Mouse (Mus musculus) lung, embryonic 15.5 days (tissue): ENCODE data around the gene Cd302. TPM values are rescaled to one million over a fixed set of nuclear protein-coding genes. Genes with fewer than 3 reads are reported as not detected.

Source experiments
- ATAC-seq: fragments of 200-750 bp; cut with Nextera tagmentation; 2 replicates; pipeline ENCODE4 v1.8.0; 2017; ENCODE audit warnings: moderate number of reproducible peaks, borderline replicate concordance; ENCODE audit not compliant: low FRiP score, low TSS enrichment; ENCODE audit errors: extremely low read depth
- H3K27ac ChIP-seq: fragments of 300-500 bp; sonication (generic); 2 replicates; pipeline ENCODE4 v1.5.1; 2015; ENCODE audit warnings: moderate library complexity, mild to moderate bottlenecking, inconsistent platforms
- H3K27me3 ChIP-seq: fragments of 300-500 bp; sonication (generic); 2 replicates; pipeline ENCODE4 v1.6.1; 2015; ENCODE audit warnings: inconsistent platforms
- H3K36me3 ChIP-seq: fragments of 300-500 bp; sonication (generic); 2 replicates; pipeline ENCODE4 v1.6.1; 2015; ENCODE audit warnings: inconsistent platforms
- H3K4me1 ChIP-seq: fragments of 300-500 bp; sonication (generic); 2 replicates; pipeline ENCODE4 v1.6.1; 2015; ENCODE audit warnings: inconsistent platforms
- H3K4me2 ChIP-seq: fragments of 300-500 bp; sonication (generic); 2 replicates; pipeline ENCODE4 v1.6.1; 2015; ENCODE audit warnings: inconsistent platforms, mild to moderate bottlenecking, moderate library complexity
- H3K4me3 ChIP-seq: fragments of 300-500 bp; sonication (generic); 2 replicates; pipeline ENCODE4 v1.5.1; 2015; ENCODE audit warnings: mild to moderate bottlenecking, inconsistent platforms
- H3K9ac ChIP-seq: fragments of 300-500 bp; sonication (generic); 2 replicates; pipeline ENCODE4 v1.6.1; 2015; ENCODE audit warnings: inconsistent platforms
- H3K9me3 ChIP-seq: fragments of 300-500 bp; sonication (generic); 2 replicates; pipeline ENCODE4 v1.6.1; 2016; ENCODE audit warnings: inconsistent platforms
- WGBS: fragments of 180-500 bp; shearing (Covaris S2); methylation state at CpG from one replicate; pipeline ENCODE4 v1.1.7; 2015; 5-methylcytosine and 5-hydroxymethylcytosine counted together
- polyA plus RNA-seq: library from polyadenylated mRNA; unstranded; fragments of >200 nt; fragmentation: Nextera tagmentation; extraction: Ambion mirVana; gene quantifications from 2 replicates; pipeline ENCODE4 v1.2.1, GENCODE M21; 2015

Cd302 gene
- polyA plus RNA-seq, 1 experiment from 2014 or later: 46.3 TPM

- no peaks in the 10 kb centered on the region for H3K4me1 ChIP-seq
- no peaks in the 10 kb centered on the region for H3K27me3 ChIP-seq
- no peak overlapping the region for H3K4me3 ChIP-seq
- no peak for ATAC-seq
- no peak overlapping the region for H3K4me2 ChIP-seq
- 81% methylated on average over 4 of the region's 4 CpGs for WGBS
- H3K9me3 ChIP-seq: no peaks in the 10 kb centered on the region
- no peak overlapping the region for H3K9ac ChIP-seq
- H3K36me3 ChIP-seq: peaks cover 22% of the 10 kb centered on the region
- H3K27ac ChIP-seq: no peak overlapping the region
Observed at GRCm38 (mm10) chr2:60252782-60253181, 31.5 kb downstream of the Cd302 start.

DNA sequence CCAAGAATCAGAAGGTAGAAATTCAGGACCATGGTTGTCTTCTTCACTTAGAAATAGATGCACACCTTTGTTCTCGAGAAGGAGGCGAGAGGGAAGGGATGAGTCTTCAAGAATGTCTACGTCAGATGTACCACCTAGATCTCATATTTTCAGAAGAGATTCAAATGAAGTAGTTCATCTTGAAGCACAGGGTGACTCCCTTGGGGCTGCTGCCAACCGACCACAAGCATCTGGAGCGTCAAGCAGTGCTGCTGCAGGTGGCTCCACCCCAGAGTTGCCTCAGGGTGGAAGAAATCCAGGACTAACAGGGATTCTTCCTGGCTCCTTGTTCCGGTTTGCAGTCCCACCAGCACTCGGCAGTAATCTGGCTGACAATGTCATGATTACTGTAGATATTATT, 49.8 kb downstream of the Cd302 start:
- H3K27ac ChIP-seq: no peak overlapping the region
- H3K36me3 ChIP-seq: peaks cover 74% of the 10 kb centered on the region
- no peaks in the 10 kb centered on the region for H3K9me3 ChIP-seq
- H3K9ac ChIP-seq: no peak overlapping the region
- H3K27me3 ChIP-seq: no peaks in the 10 kb centered on the region
- no peaks in the 10 kb centered on the region for H3K4me1 ChIP-seq
- ATAC-seq: no peak
- WGBS: 86% methylated on average over 7 of the region's 7 CpGs
- H3K4me3 ChIP-seq: no peak overlapping the region
- H3K4me2 ChIP-seq: no peak overlapping the region

GRCm38 (mm10) chr2:60233147-60233546, 51.1 kb downstream of the Cd302 start:
- ATAC-seq: no peak
- no peaks in the 10 kb centered on the region for H3K4me1 ChIP-seq
- H3K27ac ChIP-seq: no peak overlapping the region
- H3K9ac ChIP-seq: no peak overlapping the region
- H3K27me3 ChIP-seq: no peaks in the 10 kb centered on the region
- peaks cover 66% of the 10 kb centered on the region for H3K36me3 ChIP-seq
- H3K4me2 ChIP-seq: no peak overlapping the region
- H3K9me3 ChIP-seq: no peaks in the 10 kb centered on the region
- 51% methylated on average over 2 of the region's 2 CpGs for WGBS
- H3K4me3 ChIP-seq: no peak overlapping the region

DNA sequence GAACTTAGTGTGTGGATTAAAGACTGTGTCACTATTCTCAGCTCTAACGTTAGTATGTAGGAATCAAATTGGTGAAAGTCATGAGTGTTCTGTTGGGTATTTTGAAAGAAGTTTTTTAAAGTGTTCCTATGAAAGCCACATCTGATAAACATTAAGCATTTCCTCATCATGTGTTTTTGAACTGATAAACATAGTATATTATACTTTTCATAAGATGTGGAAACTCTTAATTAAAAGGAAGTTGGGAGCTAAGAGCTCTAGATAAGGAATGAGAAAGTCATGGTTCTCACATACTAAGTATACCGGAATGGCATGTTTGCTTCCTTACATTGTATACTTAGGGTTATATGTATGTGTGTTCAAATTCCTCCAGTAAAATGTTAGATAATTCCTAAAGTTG, 53.9 kb downstream of the Cd302 start:
- 86% methylated on average over 2 of the region's 2 CpGs for WGBS
- Histone ChIP-seq H3K9me3 (no peaks in the 10 kb centered on the region), H3K9ac (no peak overlapping the region), H3K4me1 (no peaks in the 10 kb centered on the region), H3K4me2 (no peak overlapping the region), H3K27me3 (no peaks in the 10 kb centered on the region), H3K27ac (no peak overlapping the region), H3K36me3 (peaks cover 46% of the 10 kb centered on the region), H3K4me3 (no peak overlapping the region)
- no peak for ATAC-seq

DNA sequence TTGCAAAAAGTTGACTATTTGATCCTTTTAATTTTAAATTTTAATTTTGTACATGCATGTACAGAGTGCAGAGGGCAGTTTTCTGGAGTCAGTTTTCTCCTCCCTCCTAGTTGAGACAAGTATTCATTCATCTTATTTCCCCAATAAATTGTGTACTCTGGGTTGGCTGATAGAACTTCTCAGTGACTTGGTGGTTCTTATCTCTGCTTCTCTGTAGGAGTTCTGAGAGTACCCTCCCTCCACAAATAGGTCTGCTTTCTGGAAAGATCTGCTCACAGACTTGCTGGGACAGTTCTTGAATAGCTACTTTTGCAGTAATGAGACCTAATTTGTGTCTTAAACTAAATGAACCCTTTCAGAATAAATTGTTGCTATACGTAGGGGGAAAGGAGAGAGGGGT, 55.8 kb downstream of the Cd302 start:
- Histone ChIP-seq H3K36me3 (peaks cover 32% of the 10 kb centered on the region), H3K9me3 (no peaks in the 10 kb centered on the region), H3K9ac (no peak overlapping the region), H3K4me3 (no peak overlapping the region), H3K27me3 (no peaks in the 10 kb centered on the region), H3K4me2 (no peak overlapping the region), H3K4me1 (no peaks in the 10 kb centered on the region), H3K27ac (no peak overlapping the region)
- 77% methylated on average over 1 of the region's 1 CpGs for WGBS
- no peak for ATAC-seq

- no peaks in the 10 kb centered on the region for H3K27me3 ChIP-seq
- H3K9me3 ChIP-seq: no peaks in the 10 kb centered on the region
- H3K36me3 ChIP-seq: no peaks in the 10 kb centered on the region
- H3K4me1 ChIP-seq: no peaks in the 10 kb centered on the region
- no peak overlapping the region for H3K27ac ChIP-seq
- no peak overlapping the region for H3K4me3 ChIP-seq
- H3K9ac ChIP-seq: no peak overlapping the region
- no peak overlapping the region for H3K4me2 ChIP-seq
- 72% methylated on average over 1 of the region's 1 CpGs for WGBS
- no peak for ATAC-seq
Observed at GRCm38 (mm10) chr2:60223489-60223888, 60.8 kb downstream of the Cd302 start.

DNA sequence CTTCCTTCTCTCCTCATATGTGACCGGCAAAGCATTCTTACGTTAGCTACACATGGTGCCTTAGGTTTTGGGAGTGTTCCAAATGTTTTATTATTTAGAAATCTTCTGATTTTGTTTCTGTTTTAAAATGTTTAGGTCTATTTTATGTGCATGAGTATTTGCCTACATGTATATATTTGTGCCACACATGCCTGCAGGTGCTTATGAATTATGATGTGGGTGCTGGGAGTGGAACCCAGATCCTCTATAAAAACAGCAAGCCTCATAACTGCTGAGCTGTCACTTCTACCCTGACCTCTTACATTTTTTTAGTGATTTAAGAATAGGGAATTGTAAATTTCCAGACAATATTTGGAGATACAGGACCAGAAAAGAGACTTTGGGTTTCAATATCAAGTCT, 62.3 kb downstream of the Cd302 start:
- Histone ChIP-seq H3K9ac (no peak overlapping the region), H3K4me2 (no peak overlapping the region), H3K4me3 (no peak overlapping the region), H3K27ac (no peak overlapping the region), H3K27me3 (no peaks in the 10 kb centered on the region), H3K9me3 (no peaks in the 10 kb centered on the region), H3K36me3 (no peaks in the 10 kb centered on the region), H3K4me1 (0 out of 2 replicates have a peak, but pooled peaks cover 5% of the 10 kb centered on the region)
- 69% methylated on average over 2 of the region's 2 CpGs for WGBS
- no peak for ATAC-seq

GRCm38 (mm10) chr2:60221236-60221635, 63.1 kb downstream of the Cd302 start:
- Histone ChIP-seq H3K4me3 (no peak overlapping the region), H3K4me1 (peaks cover 9% of the 10 kb centered on the region; the same call in 1 of the 2 replicates), H3K9me3 (no peaks in the 10 kb centered on the region), H3K36me3 (no peaks in the 10 kb centered on the region), H3K27ac (no peak overlapping the region), H3K9ac (no peak overlapping the region), H3K27me3 (no peaks in the 10 kb centered on the region), H3K4me2 (no peak overlapping the region)
- no peak for ATAC-seq
- 62% methylated on average over 6 of the region's 6 CpGs for WGBS

DNA sequence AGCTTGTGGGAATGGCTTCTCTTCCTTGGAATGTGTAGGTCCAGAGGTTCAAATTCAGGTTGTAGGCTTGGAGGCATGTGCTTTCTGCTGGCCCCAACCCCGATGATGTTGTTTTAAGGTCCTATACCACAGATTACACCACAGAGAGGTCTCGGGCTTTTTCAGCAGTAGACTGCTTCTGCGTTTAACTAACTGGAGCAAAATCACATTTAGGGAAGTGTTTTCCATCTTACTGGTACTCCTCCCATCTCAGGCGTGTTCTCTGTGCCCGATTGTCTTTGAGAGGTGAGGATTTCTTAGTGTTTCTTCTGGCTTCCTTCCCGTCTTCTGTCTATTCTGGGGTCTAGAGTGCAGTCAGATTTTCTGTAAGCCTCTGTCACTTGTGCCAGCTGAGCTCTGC, 66.7 kb downstream of the Cd302 start:
- Histone ChIP-seq H3K4me3 (no peak overlapping the region), H3K9me3 (no peaks in the 10 kb centered on the region), H3K4me1 (peaks cover 21% of the 10 kb centered on the region; the same call in 1 of the 2 replicates), H3K27me3 (no peaks in the 10 kb centered on the region), H3K36me3 (0 out of 2 replicates have a peak, but pooled peaks cover 3% of the 10 kb centered on the region), H3K27ac (no peak overlapping the region), H3K9ac (no peak overlapping the region), H3K4me2 (no peak overlapping the region)
- WGBS: 78% methylated on average over 6 of the region's 6 CpGs
- no peak for ATAC-seq

DNA sequence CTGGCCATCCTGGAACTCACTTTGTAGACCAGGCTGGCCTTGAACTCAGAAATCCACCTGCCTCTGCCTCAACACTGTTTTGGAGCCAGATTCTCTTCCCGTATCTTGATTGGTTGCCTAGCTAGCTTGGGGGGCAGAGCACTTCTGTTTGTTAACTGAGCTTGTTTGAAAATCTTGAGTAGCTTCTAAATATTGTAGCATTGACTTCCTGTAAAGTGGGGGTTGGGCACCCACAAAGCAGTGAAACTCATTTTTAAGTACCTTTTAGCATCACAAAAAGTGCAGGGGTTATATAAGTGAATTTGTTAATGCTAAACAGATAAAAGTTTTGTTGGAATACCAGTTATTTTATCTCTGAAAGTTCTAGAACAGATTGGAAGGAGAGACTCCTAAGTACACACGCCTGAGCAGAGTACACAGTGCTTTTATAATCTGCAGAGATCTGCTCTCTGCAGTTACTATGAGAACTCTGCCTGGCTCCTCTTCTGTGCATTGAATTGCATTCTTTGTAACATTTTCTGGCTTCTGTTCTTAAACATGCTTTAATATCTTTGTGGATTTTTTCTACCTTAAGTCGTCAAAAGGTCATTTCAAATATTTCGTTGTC, 67.6 kb downstream of the Cd302 start:
- Histone ChIP-seq H3K36me3 (0 out of 2 replicates have a peak, but pooled peaks cover 3% of the 10 kb centered on the region), H3K27ac (no peak overlapping the region)

DNA sequence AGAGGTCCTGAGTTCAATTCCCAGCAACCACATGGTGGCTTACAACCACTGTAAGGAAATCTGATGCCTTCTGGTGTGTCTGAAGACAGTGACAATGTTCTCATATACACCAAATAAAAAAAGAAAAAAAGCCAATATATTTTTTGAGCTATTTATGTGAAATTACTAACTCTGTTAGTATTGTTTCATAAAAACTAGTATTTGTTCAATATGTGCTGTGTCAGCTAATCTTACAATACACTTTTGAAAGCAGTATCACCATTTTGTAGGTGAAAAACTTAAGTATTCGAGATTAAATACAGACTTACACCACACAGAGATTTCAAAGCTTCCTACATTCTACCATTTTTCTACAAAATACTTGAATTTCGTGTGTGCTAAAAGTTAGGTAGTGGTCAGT, 69.6 kb downstream of the Cd302 start:
- H3K9me3 ChIP-seq: no peaks in the 10 kb centered on the region
- H3K4me3 ChIP-seq: no peak overlapping the region
- WGBS: 91% methylated on average over 2 of the region's 2 CpGs

More for the DNA sequence above, 67.6 kb downstream of the Cd302 start:
- H3K9me3 ChIP-seq: no peaks in the 10 kb centered on the region
- 61% methylated on average over 4 of the region's 4 CpGs for WGBS
- H3K27me3 ChIP-seq: no peaks in the 10 kb centered on the region
- no peak overlapping the region for H3K4me2 ChIP-seq
- H3K9ac ChIP-seq: no peak overlapping the region
- ATAC-seq: no peak
- peaks cover 27% of the 10 kb centered on the region for H3K4me1 ChIP-seq
- no peak overlapping the region for H3K4me3 ChIP-seq

GRCm38 (mm10) chr2:60212488-60212887, 71.8 kb downstream of the Cd302 start:
- H3K4me3 ChIP-seq: no peak overlapping the region
- H3K9ac ChIP-seq: no peak overlapping the region
- H3K4me1 ChIP-seq: peaks cover 41% of the 10 kb centered on the region
- H3K4me2 ChIP-seq: no peak overlapping the region
- H3K36me3 ChIP-seq: 0 out of 2 replicates have a peak, but pooled peaks cover 3% of the 10 kb centered on the region
- no peak overlapping the region for H3K27ac ChIP-seq
- no peaks in the 10 kb centered on the region for H3K27me3 ChIP-seq
- no peaks in the 10 kb centered on the region for H3K9me3 ChIP-seq
- ATAC-seq: no peak

More for the DNA sequence above, 69.6 kb downstream of the Cd302 start:
- no peak for ATAC-seq
- Histone ChIP-seq H3K36me3 (0 out of 2 replicates have a peak, but pooled peaks cover 3% of the 10 kb centered on the region), H3K4me1 (peaks cover 35% of the 10 kb centered on the region), H3K4me2 (no peak overlapping the region), H3K27ac (no peak overlapping the region), H3K27me3 (no peaks in the 10 kb centered on the region), H3K9ac (no peak overlapping the region)
